Mouse (Mus musculus): ENCODE data around the gene Jarid2. TPM values are rescaled to one million over a fixed set of nuclear protein-coding genes. Genes with fewer than 3 reads are reported as not detected.
"Not testable (repeated sequence)": the region's sequence is repeated elsewhere in the genome, so short reads cannot be mapped to it uniquely, and the experiment has no call there.

Gene Jarid2
- polyA plus RNA-seq, 1 experiment from 2014 or later: 27.0 TPM

DNA sequence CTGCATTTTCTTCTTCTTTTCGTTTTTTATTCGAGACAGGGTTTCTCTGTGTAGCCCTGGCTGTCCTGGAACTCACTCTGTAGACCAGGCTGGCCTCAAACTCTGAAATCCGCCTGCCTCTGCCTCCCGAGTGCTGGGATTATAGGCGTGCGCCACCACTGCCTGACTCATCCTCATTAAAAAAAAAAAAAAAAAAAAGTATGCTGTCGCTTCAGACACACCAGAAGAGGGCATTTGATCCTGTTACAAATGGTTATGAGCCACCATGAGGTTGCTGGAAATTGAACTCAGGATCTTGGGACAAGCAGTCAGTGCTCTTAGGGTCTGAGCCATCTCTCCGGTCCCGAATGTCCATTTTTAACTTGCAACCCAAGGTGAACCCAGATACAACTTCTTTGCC lies 5.8 kb upstream of the Jarid2 start:
- not testable (repeated sequence) for H3K27me3 ChIP-seq (ENCODE audit: control insufficient read depth, insufficient read depth, low read depth, low read length); H3K4me1 ChIP-seq (replicated peaks; ENCODE audit: control insufficient read depth, insufficient read depth, low read length); ATAC-seq (ENCODE audit: low read depth); H3K9ac ChIP-seq (ENCODE audit: low read length); H3K9me3 ChIP-seq (ENCODE audit: control insufficient read depth, low read length); H3K4me3 ChIP-seq (ENCODE audit: low read length); H3K4me2 ChIP-seq (ENCODE audit: low read depth, low read length); H3K27ac ChIP-seq (ENCODE audit: low read length); H3K36me3 ChIP-seq (ENCODE audit: control insufficient read depth, insufficient read depth, low read length)
- WGBS: 89% methylated on average over 9 of the region's 9 CpGs

DNA sequence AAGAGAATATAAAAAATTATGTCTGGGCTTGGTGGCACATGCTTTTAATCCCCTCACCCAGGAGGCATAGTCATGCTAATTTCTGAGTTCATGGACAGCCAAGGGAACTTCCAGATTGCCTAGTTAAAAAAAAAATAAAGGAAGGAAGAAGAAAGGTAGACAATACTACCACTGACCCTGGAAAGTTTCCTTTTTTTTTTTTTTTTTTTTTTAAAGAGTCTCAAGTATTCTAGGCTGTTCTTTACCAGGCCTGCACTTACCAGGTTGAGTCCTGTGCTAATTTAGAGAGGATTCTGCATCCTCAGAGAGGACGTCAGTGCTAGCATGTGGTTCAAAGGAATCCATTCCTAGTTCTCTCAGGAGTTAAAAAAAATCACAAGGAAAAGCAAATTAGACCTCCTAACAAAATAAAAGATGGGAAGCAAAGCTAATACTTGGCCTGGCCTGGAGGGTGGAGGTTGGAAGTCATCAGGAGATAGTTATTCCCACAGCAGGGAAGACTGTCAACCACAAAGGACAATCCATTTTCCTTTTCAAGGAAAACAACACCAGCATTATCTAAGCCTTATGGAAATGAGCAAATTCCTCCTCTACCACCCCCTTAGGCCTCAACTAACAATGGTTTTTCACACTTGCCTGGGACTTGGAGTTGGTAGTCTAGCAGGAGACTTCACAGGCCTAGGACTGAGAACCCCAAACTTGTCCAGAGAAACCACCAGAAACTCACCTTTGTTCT lies 961 bp upstream of the Jarid2 start:
- H3K36me3 ChIP-seq (ENCODE audit: control insufficient read depth, insufficient read depth, low read length): no peaks in the 10 kb centered on the region
- no peak overlapping the region for H3K9ac ChIP-seq (ENCODE audit: low read length)
- no peaks in the 10 kb centered on the region for H3K9me3 ChIP-seq (ENCODE audit: control insufficient read depth, low read length)
- ATAC-seq (ENCODE audit: low read depth): no peak
- H3K4me2 ChIP-seq (ENCODE audit: low read depth, low read length): no peak overlapping the region
- no peak overlapping the region for H3K27ac ChIP-seq (ENCODE audit: low read length)
- H3K4me3 ChIP-seq (ENCODE audit: low read length): no peak overlapping the region
- no peaks in the 10 kb centered on the region for H3K4me1 ChIP-seq (replicated peaks; ENCODE audit: control insufficient read depth, insufficient read depth, low read length)
- 71% methylated on average over 1 of the region's 1 CpGs for WGBS
- no peaks in the 10 kb centered on the region for H3K27me3 ChIP-seq (ENCODE audit: control insufficient read depth, insufficient read depth, low read depth, low read length)

DNA sequence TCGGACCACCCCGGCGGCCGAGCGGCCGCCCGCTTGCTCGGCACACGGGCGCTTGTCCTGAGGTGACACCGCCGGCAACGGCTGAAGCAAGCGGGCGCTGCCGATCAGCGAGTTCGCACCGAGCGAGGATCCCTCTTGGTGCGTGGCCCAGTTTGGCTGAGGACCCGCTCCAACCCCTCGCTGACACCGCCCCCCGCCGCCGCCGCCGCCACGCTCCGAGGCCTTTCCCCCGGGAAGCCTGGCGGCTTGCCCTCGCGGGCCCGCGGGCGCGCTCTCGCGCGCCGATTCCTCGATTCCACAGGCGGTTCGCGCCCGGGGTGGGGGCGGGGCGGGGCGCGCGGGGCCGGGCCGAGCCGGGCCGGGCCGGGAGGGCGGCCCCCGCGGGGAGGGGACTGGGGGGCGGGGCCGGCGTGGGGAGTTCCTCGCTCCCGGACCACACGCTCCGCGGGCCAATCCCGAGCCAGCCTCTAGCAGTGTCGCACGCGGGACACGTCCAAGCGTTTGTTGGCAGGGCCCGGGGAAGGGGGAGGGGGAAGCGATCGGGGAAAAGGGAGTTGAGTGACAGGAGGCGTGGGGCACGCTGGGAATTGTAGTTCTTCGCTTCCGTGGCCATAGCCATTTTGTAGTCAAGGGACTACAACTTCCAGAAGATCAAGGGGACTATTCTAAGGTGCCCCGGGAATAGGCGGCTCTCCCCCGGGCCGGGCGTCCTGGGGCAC lies 1.0 kb downstream of the Jarid2 start:
- Histone ChIP-seq H3K36me3 (ENCODE audit: control insufficient read depth, insufficient read depth, low read length) (no peaks in the 10 kb centered on the region), H3K4me3 (ENCODE audit: low read length) (peak overlapping the region; percentile 86), H3K4me2 (ENCODE audit: low read depth, low read length) (peak overlapping the region; percentile 89), H3K27ac (ENCODE audit: low read length) (peak overlapping the region; percentile 97), H3K27me3 (ENCODE audit: control insufficient read depth, insufficient read depth, low read depth, low read length) (no peaks in the 10 kb centered on the region), H3K9ac (ENCODE audit: low read length) (peak overlapping the region; percentile 95), H3K9me3 (ENCODE audit: control insufficient read depth, low read length) (no peaks in the 10 kb centered on the region), H3K4me1 (replicated peaks; ENCODE audit: control insufficient read depth, insufficient read depth, low read length) (peaks cover 14% of the 10 kb centered on the region)
- ATAC-seq (ENCODE audit: low read depth): peak; percentile 95
- under 1% methylated on average over 59 of the region's 87 CpGs for WGBS

DNA sequence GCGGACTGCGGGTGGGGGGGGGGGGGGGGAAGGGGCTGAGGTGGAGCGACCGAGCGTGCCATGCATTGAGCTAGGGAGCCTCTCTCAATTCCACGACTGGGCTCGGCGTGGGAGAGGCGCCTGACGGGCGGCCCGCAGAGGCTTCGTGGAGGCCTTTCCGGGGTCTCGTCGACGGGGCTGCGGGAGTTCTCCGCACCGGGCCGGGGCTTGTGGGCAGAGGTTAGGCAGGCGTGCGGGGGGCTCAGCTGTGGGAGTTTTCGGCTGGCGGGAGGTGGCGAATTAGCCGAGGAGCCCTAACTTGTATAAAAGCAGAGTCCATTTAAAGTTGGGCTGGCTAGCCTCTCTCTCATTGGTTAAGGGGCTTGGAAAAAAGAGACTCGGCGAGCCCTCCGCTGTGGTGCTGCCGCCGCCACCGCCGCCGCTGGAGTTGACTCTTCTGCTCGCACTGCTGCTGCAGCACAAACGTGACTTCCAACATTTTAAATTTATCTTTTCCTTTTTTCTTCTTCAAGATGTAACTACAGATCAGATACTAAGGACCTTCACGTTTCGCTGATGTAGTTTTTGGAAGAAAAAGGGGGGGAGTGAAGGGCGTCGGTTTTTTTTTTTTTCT lies 1.8 kb downstream of the Jarid2 start:
- H3K4me1 ChIP-seq (replicated peaks; ENCODE audit: control insufficient read depth, insufficient read depth, low read length): peaks cover 15% of the 10 kb centered on the region
- peak; percentile 76 for ATAC-seq (ENCODE audit: low read depth)
- H3K4me3 ChIP-seq (ENCODE audit: low read length): peak overlapping the region; percentile 86
- under 1% methylated on average over 39 of the region's 41 CpGs for WGBS
- H3K27ac ChIP-seq (ENCODE audit: low read length): peak overlapping the region; percentile 97
- peak overlapping the region; percentile 95 for H3K9ac ChIP-seq (ENCODE audit: low read length)
- no peaks in the 10 kb centered on the region for H3K9me3 ChIP-seq (ENCODE audit: control insufficient read depth, low read length)
- H3K27me3 ChIP-seq (ENCODE audit: control insufficient read depth, insufficient read depth, low read depth, low read length): no peaks in the 10 kb centered on the region
- no peaks in the 10 kb centered on the region for H3K36me3 ChIP-seq (ENCODE audit: control insufficient read depth, insufficient read depth, low read length)
- peak overlapping the region; percentile 88 for H3K4me2 ChIP-seq (ENCODE audit: low read depth, low read length)

DNA sequence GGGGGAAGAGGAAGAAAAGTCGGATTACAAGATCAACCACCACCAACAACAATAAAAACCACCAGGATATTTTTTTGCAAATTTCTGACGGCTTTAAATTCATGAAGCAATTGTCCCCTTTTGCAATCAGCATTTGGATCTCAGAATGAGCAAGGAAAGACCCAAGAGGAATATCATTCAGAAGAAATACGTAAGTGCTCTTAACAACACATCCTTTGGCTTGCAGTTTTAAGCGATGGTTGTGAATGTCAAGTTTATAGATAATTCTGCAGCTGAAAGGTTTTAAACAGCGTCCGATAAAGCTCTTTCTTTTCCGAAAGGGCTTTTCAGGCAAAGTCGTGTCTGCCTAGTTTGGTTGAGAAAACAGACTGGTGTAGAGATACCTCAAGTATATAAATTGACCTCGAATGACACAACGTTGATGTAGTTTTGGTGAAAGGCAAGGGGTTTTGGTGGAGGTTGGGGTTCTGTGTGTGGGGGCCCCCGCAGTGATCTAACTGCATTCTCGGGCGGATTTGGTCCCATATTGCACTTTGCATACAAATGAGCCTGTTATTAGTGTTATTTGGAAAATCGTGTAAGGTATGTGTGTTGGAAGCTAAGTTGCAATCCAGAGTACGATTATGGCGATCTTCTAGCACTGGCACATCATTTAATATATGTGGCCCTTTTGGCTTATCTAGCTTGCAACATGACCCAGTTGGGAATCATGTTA lies 2.6 kb downstream of the Jarid2 start:
- Histone ChIP-seq H3K4me3 (ENCODE audit: low read length) (peak overlapping the region; percentile 86), H3K9ac (ENCODE audit: low read length) (peak overlapping the region; percentile 95), H3K9me3 (ENCODE audit: control insufficient read depth, low read length) (no peaks in the 10 kb centered on the region), H3K4me2 (ENCODE audit: low read depth, low read length) (peak overlapping the region; percentile 88), H3K27me3 (ENCODE audit: control insufficient read depth, insufficient read depth, low read depth, low read length) (no peaks in the 10 kb centered on the region), H3K4me1 (replicated peaks; ENCODE audit: control insufficient read depth, insufficient read depth, low read length) (peaks cover 18% of the 10 kb centered on the region), H3K36me3 (ENCODE audit: control insufficient read depth, insufficient read depth, low read length) (no peaks in the 10 kb centered on the region), H3K27ac (ENCODE audit: low read length) (peak overlapping the region; percentile 35; the same call in 1 of the 2 replicates)
- ATAC-seq (ENCODE audit: low read depth): no peak
- under 1% methylated on average over 16 of the region's 16 CpGs for WGBS

DNA sequence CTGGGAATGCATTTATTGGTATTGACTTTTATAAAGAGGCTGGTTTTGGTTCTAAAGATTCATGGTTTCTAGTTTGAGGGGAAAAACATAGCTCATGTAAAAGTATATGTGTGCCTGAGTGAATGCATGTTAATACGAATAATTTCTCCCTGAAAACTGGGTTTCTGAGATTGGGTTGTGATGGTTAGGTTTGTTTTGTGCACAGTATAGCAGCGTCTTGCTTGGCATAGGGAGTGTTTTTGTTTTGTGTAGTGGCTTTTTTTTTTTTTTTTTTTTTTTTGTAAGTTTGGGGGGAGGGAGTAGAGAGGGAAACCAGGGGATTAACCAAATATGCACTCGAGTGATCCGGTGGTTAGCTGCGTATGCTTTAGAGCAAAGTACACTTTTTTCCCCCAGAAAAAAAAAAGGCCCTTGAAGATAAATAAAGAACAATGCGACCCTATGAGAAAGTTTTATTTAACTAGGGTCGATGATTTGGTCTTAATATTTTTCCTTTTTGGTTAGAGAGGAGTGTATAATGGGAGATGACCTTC lies 3.2 kb downstream of the Jarid2 start:
- Histone ChIP-seq H3K4me3 (ENCODE audit: low read length) (peak overlapping the region; percentile 86), H3K9me3 (ENCODE audit: control insufficient read depth, low read length) (no peaks in the 10 kb centered on the region), H3K27me3 (ENCODE audit: control insufficient read depth, insufficient read depth, low read depth, low read length) (no peaks in the 10 kb centered on the region), H3K27ac (ENCODE audit: low read length) (peak overlapping the region; percentile 35; the same call in 1 of the 2 replicates), H3K4me2 (ENCODE audit: low read depth, low read length) (peak overlapping the region; percentile 88), H3K4me1 (replicated peaks; ENCODE audit: control insufficient read depth, insufficient read depth, low read length) (peaks cover 23% of the 10 kb centered on the region), H3K9ac (ENCODE audit: low read length) (peak overlapping the region; percentile 95), H3K36me3 (ENCODE audit: control insufficient read depth, insufficient read depth, low read length) (no peaks in the 10 kb centered on the region)
- 1% methylated on average over 7 of the region's 7 CpGs for WGBS
- no peak for ATAC-seq (ENCODE audit: low read depth)

DNA sequence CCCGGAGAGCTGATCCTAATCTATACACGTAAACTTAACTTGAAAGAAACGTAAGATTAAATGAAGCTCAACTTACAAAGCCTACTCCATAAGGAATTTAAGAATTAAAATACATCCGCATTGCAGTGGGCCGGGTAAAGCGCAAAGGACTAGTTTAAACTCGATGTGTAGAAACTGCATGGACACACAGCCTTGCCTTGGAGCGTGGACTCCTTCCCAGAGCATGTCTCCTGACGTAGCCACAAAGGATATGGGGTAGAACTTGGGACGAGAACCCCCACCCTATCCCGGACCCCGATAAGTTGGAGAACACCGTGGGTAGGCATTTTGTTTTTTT lies 3.7 kb downstream of the Jarid2 start:
- peak overlapping the region; percentile 88 for H3K4me2 ChIP-seq (ENCODE audit: low read depth, low read length)
- H3K4me3 ChIP-seq (ENCODE audit: low read length): peak overlapping the region; percentile 86
- H3K9me3 ChIP-seq (ENCODE audit: control insufficient read depth, low read length): no peaks in the 10 kb centered on the region
- peak overlapping the region; percentile 95 for H3K9ac ChIP-seq (ENCODE audit: low read length)
- no peaks in the 10 kb centered on the region for H3K27me3 ChIP-seq (ENCODE audit: control insufficient read depth, insufficient read depth, low read depth, low read length)
- 0% methylated on average over 13 of the region's 13 CpGs for WGBS
- H3K27ac ChIP-seq (ENCODE audit: low read length): peak overlapping the region; percentile 79
- H3K4me1 ChIP-seq (replicated peaks; ENCODE audit: control insufficient read depth, insufficient read depth, low read length): peaks cover 23% of the 10 kb centered on the region
- no peaks in the 10 kb centered on the region for H3K36me3 ChIP-seq (ENCODE audit: control insufficient read depth, insufficient read depth, low read length)
- no peak for ATAC-seq (ENCODE audit: low read depth)

DNA sequence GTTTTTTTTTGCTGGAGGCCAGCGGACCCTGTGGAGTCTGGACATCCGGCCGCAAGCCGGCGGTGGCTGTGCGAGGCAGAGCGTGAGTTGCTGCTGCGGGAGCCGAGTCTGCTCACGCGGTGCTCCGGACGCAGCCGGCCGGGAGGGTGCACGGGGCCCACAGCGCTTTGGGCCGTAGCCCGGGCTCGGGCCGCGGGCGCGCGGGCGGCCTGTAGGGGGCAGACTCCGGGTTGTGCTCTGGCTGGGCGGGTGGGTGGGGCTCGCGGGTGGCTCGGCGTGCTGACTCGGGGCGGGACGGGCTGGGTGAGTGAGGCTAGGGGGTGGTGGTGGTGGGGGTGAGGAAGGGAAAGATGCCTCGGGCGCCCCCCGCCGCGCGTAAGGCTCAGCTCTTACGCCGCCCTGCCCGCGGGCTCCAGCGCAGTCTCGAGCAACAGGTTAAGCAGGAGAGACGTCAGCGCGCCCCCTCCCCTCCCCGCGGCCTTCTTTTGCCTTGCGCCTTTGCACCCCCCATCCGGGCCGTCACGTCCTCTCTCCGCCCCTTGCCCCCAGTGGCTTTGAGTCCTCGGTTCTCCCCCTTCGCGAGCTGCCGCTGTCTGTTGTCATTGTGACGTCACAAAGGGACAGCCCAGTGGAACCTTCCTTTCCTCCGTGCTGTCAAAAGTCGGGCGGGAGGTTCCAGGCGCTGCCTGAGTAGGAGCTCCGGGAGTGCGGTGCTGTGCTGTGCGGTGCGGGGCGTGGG lies 4.3 kb downstream of the Jarid2 start:
- H3K4me2 ChIP-seq (ENCODE audit: low read depth, low read length): peak overlapping the region; percentile 88
- H3K4me1 ChIP-seq (replicated peaks; ENCODE audit: control insufficient read depth, insufficient read depth, low read length): peaks cover 23% of the 10 kb centered on the region
- peak overlapping the region; percentile 95 for H3K9ac ChIP-seq (ENCODE audit: low read length)
- peak overlapping the region; percentile 86 for H3K4me3 ChIP-seq (ENCODE audit: low read length)
- under 1% methylated on average over 45 of the region's 71 CpGs for WGBS
- H3K9me3 ChIP-seq (ENCODE audit: control insufficient read depth, low read length): no peaks in the 10 kb centered on the region
- H3K36me3 ChIP-seq (ENCODE audit: control insufficient read depth, insufficient read depth, low read length): no peaks in the 10 kb centered on the region
- no peaks in the 10 kb centered on the region for H3K27me3 ChIP-seq (ENCODE audit: control insufficient read depth, insufficient read depth, low read depth, low read length)
- peak overlapping the region; percentile 79 for H3K27ac ChIP-seq (ENCODE audit: low read length)
- ATAC-seq (ENCODE audit: low read depth): peak; percentile 44

Measured in lung, embryonic 16.5 days (tissue).